Comparison of ENCODE assay signal across 19 mouse cellular contexts in the genomic region with DNA sequence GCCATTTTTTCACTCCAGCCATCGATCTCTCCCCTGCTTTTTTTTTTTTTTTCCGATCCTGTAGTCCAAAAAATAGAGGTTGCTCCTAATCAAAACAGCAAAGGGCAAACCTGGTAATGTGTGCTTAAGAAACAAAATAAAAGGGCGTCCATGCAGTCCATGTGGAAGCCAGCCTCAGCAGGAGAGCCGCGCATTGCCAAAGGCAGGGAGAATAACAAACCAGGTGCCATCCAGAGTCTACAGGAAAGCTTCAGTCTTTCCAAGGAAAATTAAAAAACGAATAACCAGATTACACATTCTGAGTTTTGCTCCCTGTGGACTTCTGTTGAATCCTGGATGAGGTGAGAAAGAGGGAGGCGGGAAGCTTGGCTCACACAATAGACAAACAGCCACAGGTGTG.
DNase-seq lines count a peak whose midpoint lies in the region; ATAC-seq and TF ChIP-seq lines count a peak whose summit lies in the region.
"Had no signal": no experiment of that assay in that cellular context is flagged by ENCODE, and none has a peak within 500 bp of the region (broad histone marks: within the 10 kb centered on the region; RNA-seq: fewer than 3 reads in every experiment).

No protein-coding gene starts in this region.

- no peaks in the 10 kb centered on the region for H3K36me3 ChIP-seq in thymus, adult 2 months (ENCODE audit: control insufficient read depth, insufficient read depth, low read length)
- H3K36me3 ChIP-seq: embryonic facial prominence, embryonic 12.5 days; limb, embryonic 15.5 days; stomach, embryonic 15.5 days had no signal

- TF ChIP-seq POLR2A in thymus, adult 2 months (IDR thresholded peaks at IDR 0.05; ENCODE audit: control insufficient read depth, extremely low read depth, insufficient read depth, low read length, poor library complexity) = no peak

- TF ChIP-seq CTCF in thymus, adult 2 months (IDR thresholded peaks at IDR 0.05; ENCODE audit: borderline replicate concordance, control insufficient read depth, extremely low read depth, insufficient read depth, low read length, poor library complexity) = no peak

- no peak overlapping the region for H3K4me3 ChIP-seq in thymus, adult 2 months (ENCODE audit: control insufficient read depth, insufficient read depth, low read length)
- H3K4me3 ChIP-seq: embryonic facial prominence, embryonic 12.5 days; limb, embryonic 15.5 days; stomach, embryonic 15.5 days had no signal

- H3K27me3 ChIP-seq in thymus, adult 2 months (ENCODE audit: control insufficient read depth, insufficient read depth, low read length) = no peaks in the 10 kb centered on the region
- H3K27me3 ChIP-seq: embryonic facial prominence, embryonic 12.5 days; limb, embryonic 15.5 days; Patski; stomach, embryonic 15.5 days had no signal

- no peaks in the 10 kb centered on the region for H3K4me1 ChIP-seq in thymus, adult 2 months (replicated peaks; ENCODE audit: control insufficient read depth, insufficient read depth, low read length)
- H3K4me1 ChIP-seq: embryonic facial prominence, embryonic 12.5 days; limb, embryonic 15.5 days; stomach, embryonic 15.5 days had no signal

- no peak for ATAC-seq in inflammation-experienced regulatory T-cells, adult 6 months
- ATAC-seq: forebrain, embryonic 14.5 days; liver, postnatal 0 days; Patski had no signal

- H3K27ac ChIP-seq in thymus, adult 2 months (ENCODE audit: control insufficient read depth, insufficient read depth, low read length) = peak overlapping the region; percentile 25; the same call in 1 of the 2 replicates
- H3K27ac ChIP-seq: embryonic facial prominence, embryonic 12.5 days; limb, embryonic 15.5 days; stomach, embryonic 15.5 days had no signal

- peak; percentile 5 for DNase-seq in adrenal gland, postnatal 10 days
- DNase-seq in adrenal gland, postnatal 36 days = no peak
- DNase-seq in left cerebral cortex, postnatal 4 days = peak; percentile 15
- no peak for DNase-seq in left cerebral cortex, adult 11 months (ENCODE audit: low spot score)
- no peak for DNase-seq in thymus, adult 2 months
- no peak for DNase-seq in thymus, postnatal 10 days (ENCODE audit: low spot score in 2 of 2)
- peak; percentile 41 to 45 for DNase-seq in cerebellum, postnatal 36 days
- DNase-seq: adrenal gland, adult 8-10 months; kidney, adult 18-20 months; kidney, postnatal 14 days; liver, postnatal 0 days; lung, postnatal 10 days; thymus, adult 18-20 months had no signal

- 84% methylated on average over 7 of the region's 7 CpGs for WGBS in thymus, adult 2 months

- intact Hi-C loops in left cerebral cortex, postnatal 4 days (cut with DNase I) = no loop called here

Comparison
In these comparisons a context has a peak if more than half of its experiments do, and no peak if none do; other contexts are left out.
1. DNase-seq: peak in adrenal gland, postnatal 10 days (single experiment), left cerebral cortex, postnatal 4 days (single experiment) and cerebellum, postnatal 36 days (2 of 2); none in adrenal gland, postnatal 36 days (0 of 2), left cerebral cortex, adult 11 months (single experiment), thymus, adult 2 months (single experiment) and thymus, postnatal 10 days (0 of 2).